27 mouse cellular contexts compared by ENCODE assay signal in the genomic region with DNA sequence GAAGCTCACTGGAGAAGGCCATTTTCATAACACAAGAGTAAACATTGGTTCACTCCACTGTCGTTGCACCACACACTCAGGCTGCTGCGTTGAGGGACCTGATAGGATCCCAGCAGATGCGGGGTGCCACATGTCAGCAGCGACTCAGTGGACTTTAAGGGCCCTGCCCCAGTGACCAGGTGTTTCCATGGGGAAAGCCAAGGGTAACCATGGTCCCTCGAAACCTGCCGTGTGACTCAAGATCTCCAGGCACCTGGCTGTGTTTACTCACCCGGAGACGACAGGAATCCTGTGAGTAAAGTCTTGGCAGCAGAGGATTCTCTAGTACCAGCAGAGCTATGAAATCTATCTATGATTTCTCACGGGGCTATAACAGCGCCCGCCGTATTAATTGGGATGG. TPM values are rescaled to one million over a fixed set of nuclear protein-coding genes. Genes with fewer than 3 reads are reported as not detected.
A peak's percentile ranks its signal among the peaks of the same experiment; 100 is the strongest.
DNase-seq lines count a peak whose midpoint lies in the region; ATAC-seq and TF ChIP-seq lines count a peak whose summit lies in the region.
"Had no signal": no experiment of that assay in that cellular context is flagged by ENCODE, and none has a peak within 500 bp of the region (broad histone marks: within the 10 kb centered on the region; RNA-seq: fewer than 3 reads in every experiment).

No protein-coding gene starts in this region.

- H3K27me3 ChIP-seq in forebrain, embryonic 15.5 days, result no peaks in the 10 kb centered on the region
- no peaks in the 10 kb centered on the region for H3K27me3 ChIP-seq in forebrain, embryonic 10.5 days (ENCODE audit: poor library complexity, severe bottlenecking)
- H3K27me3 ChIP-seq in midbrain, embryonic 15.5 days (replicated peaks), result no peaks in the 10 kb centered on the region
- no peaks in the 10 kb centered on the region for H3K27me3 ChIP-seq in midbrain, embryonic 14.5 days (ENCODE audit: control insufficient read depth, insufficient read depth, low read length)
- no peaks in the 10 kb centered on the region for H3K27me3 ChIP-seq in stomach, embryonic 16.5 days (ENCODE audit: control insufficient read depth, insufficient read depth, low read length)
- no peaks in the 10 kb centered on the region for H3K27me3 ChIP-seq in intestine, postnatal 0 days (replicated peaks; ENCODE audit: control insufficient read depth, insufficient read depth, low read length)
- H3K27me3 ChIP-seq: forebrain, embryonic 12.5 days; heart, embryonic 13.5 days; kidney, embryonic 15.5 days; limb, embryonic 13.5 days had no signal

- no peak for DNase-seq in forebrain, embryonic 10.5 days (ENCODE audit: extremely low spot score, low spot score)
- no peak for DNase-seq in midbrain, embryonic 14.5 days
- DNase-seq in lung, postnatal 36 days, result peak; percentile 50
- no peak for DNase-seq in adrenal gland, postnatal 14 days
- DNase-seq: adrenal gland, postnatal 10 days; cerebellum, adult 11 months; cerebellum, adult 9-10 months; embryo, embryonic 11 days; gastrocnemius, postnatal 10 days; heart, postnatal 10 days; kidney, postnatal 36 days; thymus, postnatal 14 days had no signal

- peaks cover 13% of the 10 kb centered on the region; the same call in 1 of the 2 replicates for H3K36me3 ChIP-seq in forebrain, embryonic 15.5 days
- H3K36me3 ChIP-seq in forebrain, embryonic 10.5 days (replicated peaks), result peaks cover 14% of the 10 kb centered on the region
- no peaks in the 10 kb centered on the region for H3K36me3 ChIP-seq in midbrain, embryonic 15.5 days (replicated peaks)
- peaks cover 24% of the 10 kb centered on the region for H3K36me3 ChIP-seq in midbrain, embryonic 14.5 days (ENCODE audit: control insufficient read depth, insufficient read depth, low read length)
- H3K36me3 ChIP-seq in stomach, embryonic 16.5 days (ENCODE audit: control insufficient read depth, insufficient read depth, low read length), result no peaks in the 10 kb centered on the region; the same call in 1 of the 2 replicates
- H3K36me3 ChIP-seq in intestine, postnatal 0 days (ENCODE audit: control insufficient read depth, insufficient read depth), result peaks cover 7% of the 10 kb centered on the region; the same call in 1 of the 2 replicates
- H3K36me3 ChIP-seq: kidney, embryonic 15.5 days had no signal

- H3K27ac ChIP-seq in forebrain, embryonic 15.5 days (replicated peaks), result peak overlapping the region; percentile 12; the same call in 1 of the 2 replicates
- H3K27ac ChIP-seq in forebrain, embryonic 10.5 days, result no peak overlapping the region
- peak overlapping the region; percentile 26; the same call in 1 of the 2 replicates for H3K27ac ChIP-seq in midbrain, embryonic 15.5 days
- H3K27ac ChIP-seq in midbrain, embryonic 14.5 days (replicated peaks; ENCODE audit: low read depth, low read length), result no peak overlapping the region
- 0 out of 2 replicates have a peak overlapping the region, but pooled peaks have one; percentile 3 for H3K27ac ChIP-seq in stomach, embryonic 16.5 days (ENCODE audit: low read length)
- H3K27ac ChIP-seq in intestine, postnatal 0 days (ENCODE audit: low read depth, low read length), result no peak overlapping the region
- H3K27ac ChIP-seq: embryonic facial prominence, embryonic 13.5 days; forebrain, embryonic 12.5 days; heart, embryonic 13.5 days; kidney, embryonic 15.5 days; layer of hippocampus, adult 2 months; limb, embryonic 13.5 days; macrophage had no signal

- no peak overlapping the region for H3K4me2 ChIP-seq in forebrain, embryonic 15.5 days (replicated peaks)
- H3K4me2 ChIP-seq in midbrain, embryonic 15.5 days, result no peak overlapping the region
- H3K4me2 ChIP-seq in midbrain, embryonic 14.5 days (ENCODE audit: low read length), result no peak overlapping the region
- H3K4me2 ChIP-seq in stomach, embryonic 16.5 days (ENCODE audit: low read depth, low read length), result no peak overlapping the region
- H3K4me2 ChIP-seq in intestine, postnatal 0 days (replicated peaks; ENCODE audit: low read depth), result no peak overlapping the region
- H3K4me2 ChIP-seq: embryonic facial prominence, embryonic 13.5 days; forebrain, embryonic 12.5 days; heart, embryonic 13.5 days; kidney, embryonic 15.5 days; limb, embryonic 13.5 days; liver, embryonic 11.5 days had no signal

- 81% methylated on average over 12 of the region's 12 CpGs for WGBS in forebrain, embryonic 15.5 days
- WGBS in forebrain, embryonic 10.5 days, result 89% methylated on average over 12 of the region's 12 CpGs
- 80% methylated on average over 12 of the region's 12 CpGs for WGBS in midbrain, embryonic 15.5 days
- 81% methylated on average over 12 of the region's 12 CpGs for WGBS in midbrain, embryonic 14.5 days
- WGBS in stomach, embryonic 16.5 days, result 69% methylated on average over 12 of the region's 12 CpGs
- 70% methylated on average over 12 of the region's 12 CpGs for WGBS in intestine, postnatal 0 days

- ATAC-seq in forebrain, embryonic 15.5 days (replicated peaks), result no peak
- no peak for ATAC-seq in midbrain, embryonic 15.5 days (replicated peaks)
- ATAC-seq in midbrain, embryonic 14.5 days (ENCODE audit: low FRiP score, low TSS enrichment), result no peak
- ATAC-seq in stomach, embryonic 16.5 days (ENCODE audit: insufficient read depth, low FRiP score), result no peak
- ATAC-seq in intestine, postnatal 0 days, result no peak
- ATAC-seq: intestine, embryonic 16.5 days had no signal

- no peak for TF ChIP-seq CTCF in intestine, postnatal 0 days (IDR thresholded peaks at IDR 0.05; ENCODE audit: low read depth)

- peaks cover 21% of the 10 kb centered on the region for H3K4me1 ChIP-seq in forebrain, embryonic 15.5 days
- H3K4me1 ChIP-seq in forebrain, embryonic 10.5 days, result peaks cover 53% of the 10 kb centered on the region
- peaks cover 31% of the 10 kb centered on the region for H3K4me1 ChIP-seq in midbrain, embryonic 15.5 days
- peaks cover 30% of the 10 kb centered on the region for H3K4me1 ChIP-seq in midbrain, embryonic 14.5 days (ENCODE audit: control insufficient read depth, insufficient read depth, low read length)
- peaks cover 18% of the 10 kb centered on the region; the same call in 1 of the 2 replicates for H3K4me1 ChIP-seq in stomach, embryonic 16.5 days (ENCODE audit: control insufficient read depth, insufficient read depth, low read length)
- H3K4me1 ChIP-seq in intestine, postnatal 0 days (replicated peaks; ENCODE audit: control insufficient read depth, insufficient read depth, low read length), result no peaks in the 10 kb centered on the region

- H3K9me3 ChIP-seq in forebrain, embryonic 15.5 days, result no peaks in the 10 kb centered on the region
- H3K9me3 ChIP-seq in forebrain, embryonic 10.5 days, result no peaks in the 10 kb centered on the region
- no peaks in the 10 kb centered on the region for H3K9me3 ChIP-seq in midbrain, embryonic 15.5 days
- no peaks in the 10 kb centered on the region for H3K9me3 ChIP-seq in midbrain, embryonic 14.5 days (ENCODE audit: control insufficient read depth, low read length)
- no peaks in the 10 kb centered on the region for H3K9me3 ChIP-seq in stomach, embryonic 16.5 days (replicated peaks; ENCODE audit: control insufficient read depth, low read length)
- H3K9me3 ChIP-seq in intestine, postnatal 0 days (ENCODE audit: control insufficient read depth), result no peaks in the 10 kb centered on the region
- H3K9me3 ChIP-seq: embryonic facial prominence, embryonic 13.5 days; forebrain, embryonic 12.5 days; G1E; heart, embryonic 13.5 days; kidney, embryonic 15.5 days; limb, embryonic 13.5 days had no signal

- H3K4me3 ChIP-seq in forebrain, embryonic 15.5 days, result no peak overlapping the region
- H3K4me3 ChIP-seq in forebrain, embryonic 10.5 days, result no peak overlapping the region
- H3K4me3 ChIP-seq in midbrain, embryonic 15.5 days, result no peak overlapping the region
- no peak overlapping the region for H3K4me3 ChIP-seq in midbrain, embryonic 14.5 days (replicated peaks; ENCODE audit: low read depth, low read length)
- no peak overlapping the region for H3K4me3 ChIP-seq in stomach, embryonic 16.5 days (replicated peaks; ENCODE audit: low read length)
- no peak overlapping the region for H3K4me3 ChIP-seq in intestine, postnatal 0 days (ENCODE audit: low read depth, low read length)
- H3K4me3 ChIP-seq: embryonic facial prominence, embryonic 13.5 days; erythroblast, embryonic 14.5 days; forebrain, embryonic 12.5 days; heart, embryonic 13.5 days; kidney, embryonic 15.5 days; layer of hippocampus, adult 2 months; limb, embryonic 13.5 days had no signal

- H3K9ac ChIP-seq in forebrain, embryonic 15.5 days (replicated peaks), result no peak overlapping the region
- H3K9ac ChIP-seq in midbrain, embryonic 15.5 days, result no peak overlapping the region
- H3K9ac ChIP-seq in midbrain, embryonic 14.5 days (replicated peaks; ENCODE audit: low read length), result no peak overlapping the region
- no peak overlapping the region for H3K9ac ChIP-seq in stomach, embryonic 16.5 days (ENCODE audit: low read length)
- no peak overlapping the region for H3K9ac ChIP-seq in intestine, postnatal 0 days (ENCODE audit: low read depth, low read length)
- H3K9ac ChIP-seq: embryonic facial prominence, embryonic 13.5 days; forebrain, embryonic 12.5 days; heart, embryonic 13.5 days; kidney, embryonic 15.5 days; limb, embryonic 13.5 days had no signal

RNA-seq across cellular contexts. Expression of a gene that starts 45.8 kb away (rescaled TPM):
- polyA plus RNA-seq in forebrain, embryonic 15.5 days (2015; fragmentation: Nextera tagmentation; extraction: Ambion mirVana), result 4.5 and 5.0 TPM in 2 replicates
- polyA plus RNA-seq in forebrain, embryonic 10.5 days (2016; fragmentation: Nextera tagmentation; extraction: Ambion mirVana), result 10.3 and 11.7 TPM in 2 replicates
- polyA plus RNA-seq in midbrain, embryonic 15.5 days (2015; fragmentation: Nextera tagmentation; extraction: Ambion mirVana), result 5.9 and 7.0 TPM in 2 replicates
- polyA plus RNA-seq in midbrain, embryonic 14.5 days (2014; fragmentation: Nextera tagmentation; extraction: Ambion mirVana), result 5.4 and 6.8 TPM in 2 replicates
- polyA plus RNA-seq in stomach, embryonic 16.5 days (2015; fragmentation: Nextera tagmentation; extraction: Ambion mirVana), result 32.1 and 33.1 TPM in 2 replicates
- total RNA-seq in adrenal gland, postnatal 14 days (2021), result 14.6 and 21.9 TPM in 2 replicates
- 25.3 and 27.8 TPM in 2 replicates for polyA plus RNA-seq in intestine, postnatal 0 days (2015; fragmentation: Nextera tagmentation; extraction: Ambion mirVana)

Comparison
In these comparisons a context has a peak if more than half of its experiments do, and no peak if none do; other contexts are left out.
1. H3K27ac ChIP-seq: peak in forebrain, embryonic 15.5 days (single experiment), midbrain, embryonic 15.5 days (single experiment) and stomach, embryonic 16.5 days (single experiment); none in forebrain, embryonic 10.5 days (single experiment), midbrain, embryonic 14.5 days (single experiment) and intestine, postnatal 0 days (single experiment).